Mouse (Mus musculus): ENCODE data around the gene Cldnd1. TPM values are rescaled to one million over a fixed set of nuclear protein-coding genes. Genes with fewer than 3 reads are reported as not detected.

The Cldnd1 gene
- polyA plus RNA-seq, 1 experiment, result 137 TPM

GRCm38 (mm10) chr16:58688534-58688933 lies 39.2 kb upstream of the Cldnd1 start:
- Histone ChIP-seq H3K27me3 (ENCODE audit: control insufficient read depth, insufficient read depth, low read length) (no peaks in the 10 kb centered on the region), H3K27ac (ENCODE audit: insufficient read depth, low read length) (no peak overlapping the region), H3K4me3 (replicated peaks; ENCODE audit: insufficient read depth, low read depth, low read length) (no peak overlapping the region), H3K4me1 (ENCODE audit: control insufficient read depth, insufficient read depth, low read length) (no peaks in the 10 kb centered on the region)
- WGBS, result 97% methylated on average over 1 of the region's 1 CpGs
- DNase-seq, result no peak
- no peak for TF ChIP-seq POLR2A (IDR thresholded peaks at IDR 0.05; ENCODE audit: borderline replicate concordance, insufficient read depth, low read length)
- TF ChIP-seq CTCF (IDR thresholded peaks at IDR 0.05; ENCODE audit: borderline replicate concordance, insufficient read depth, low read depth, low read length), result no peak

GRCm38 (mm10) chr16:58689555-58690169 lies 38.0 kb upstream of the Cldnd1 start:
- no peak for DNase-seq
- Histone ChIP-seq H3K27ac (ENCODE audit: insufficient read depth, low read length) (no peak overlapping the region), H3K4me1 (ENCODE audit: control insufficient read depth, insufficient read depth, low read length) (no peaks in the 10 kb centered on the region), H3K4me3 (replicated peaks; ENCODE audit: insufficient read depth, low read depth, low read length) (no peak overlapping the region), H3K27me3 (ENCODE audit: control insufficient read depth, insufficient read depth, low read length) (no peaks in the 10 kb centered on the region)
- WGBS, result 84% methylated on average over 5 of the region's 5 CpGs
- TF ChIP-seq CTCF (IDR thresholded peaks at IDR 0.05; ENCODE audit: borderline replicate concordance, insufficient read depth, low read depth, low read length) (no peak), POLR2A (IDR thresholded peaks at IDR 0.05; ENCODE audit: borderline replicate concordance, insufficient read depth, low read length) (no peak)

GRCm38 (mm10) chr16:58690322-58690732 lies 37.4 kb upstream of the Cldnd1 start:
- no peak for TF ChIP-seq CTCF (IDR thresholded peaks at IDR 0.05; ENCODE audit: borderline replicate concordance, insufficient read depth, low read depth, low read length)
- no peak for TF ChIP-seq POLR2A (IDR thresholded peaks at IDR 0.05; ENCODE audit: borderline replicate concordance, insufficient read depth, low read length)
- H3K27me3 ChIP-seq (ENCODE audit: control insufficient read depth, insufficient read depth, low read length), result no peaks in the 10 kb centered on the region
- no peaks in the 10 kb centered on the region for H3K4me1 ChIP-seq (ENCODE audit: control insufficient read depth, insufficient read depth, low read length)
- H3K27ac ChIP-seq (ENCODE audit: insufficient read depth, low read length), result no peak overlapping the region
- WGBS, result 52% methylated on average over 5 of the region's 5 CpGs
- H3K4me3 ChIP-seq (replicated peaks; ENCODE audit: insufficient read depth, low read depth, low read length), result no peak overlapping the region
- no peak for DNase-seq

- Histone ChIP-seq H3K27me3 (ENCODE audit: control insufficient read depth, insufficient read depth, low read length) (no peaks in the 10 kb centered on the region), H3K27ac (ENCODE audit: insufficient read depth, low read length) (no peak overlapping the region), H3K4me3 (replicated peaks; ENCODE audit: insufficient read depth, low read depth, low read length) (no peak overlapping the region), H3K4me1 (ENCODE audit: control insufficient read depth, insufficient read depth, low read length) (no peaks in the 10 kb centered on the region)
- 90% methylated on average over 5 of the region's 5 CpGs for WGBS
- TF ChIP-seq POLR2A (IDR thresholded peaks at IDR 0.05; ENCODE audit: borderline replicate concordance, insufficient read depth, low read length) (no peak), CTCF (IDR thresholded peaks at IDR 0.05; ENCODE audit: borderline replicate concordance, insufficient read depth, low read depth, low read length) (no peak)
- no peak for DNase-seq
Observed at GRCm38 (mm10) chr16:58694091-58694490, 33.6 kb upstream of the Cldnd1 start.

GRCm38 (mm10) chr16:58696796-58697195 lies 30.9 kb upstream of the Cldnd1 start:
- H3K27me3 ChIP-seq (ENCODE audit: control insufficient read depth, insufficient read depth, low read length), result no peaks in the 10 kb centered on the region
- H3K4me3 ChIP-seq (replicated peaks; ENCODE audit: insufficient read depth, low read depth, low read length), result no peak overlapping the region
- no peak for DNase-seq
- no peaks in the 10 kb centered on the region for H3K4me1 ChIP-seq (ENCODE audit: control insufficient read depth, insufficient read depth, low read length)
- H3K27ac ChIP-seq (ENCODE audit: insufficient read depth, low read length), result no peak overlapping the region
- TF ChIP-seq CTCF (IDR thresholded peaks at IDR 0.05; ENCODE audit: borderline replicate concordance, insufficient read depth, low read depth, low read length), result no peak
- TF ChIP-seq POLR2A (IDR thresholded peaks at IDR 0.05; ENCODE audit: borderline replicate concordance, insufficient read depth, low read length), result no peak
- 80% methylated on average over 3 of the region's 3 CpGs for WGBS

- Histone ChIP-seq H3K4me3 (replicated peaks; ENCODE audit: insufficient read depth, low read depth, low read length) (no peak overlapping the region), H3K27me3 (ENCODE audit: control insufficient read depth, insufficient read depth, low read length) (no peaks in the 10 kb centered on the region), H3K27ac (ENCODE audit: insufficient read depth, low read length) (no peak overlapping the region), H3K4me1 (ENCODE audit: control insufficient read depth, insufficient read depth, low read length) (no peaks in the 10 kb centered on the region)
- TF ChIP-seq POLR2A (IDR thresholded peaks at IDR 0.05; ENCODE audit: borderline replicate concordance, insufficient read depth, low read length) (no peak), CTCF (IDR thresholded peaks at IDR 0.05; ENCODE audit: borderline replicate concordance, insufficient read depth, low read depth, low read length) (no peak)
- WGBS, result 97% methylated on average over 1 of the region's 1 CpGs
- DNase-seq, result no peak
Observed at GRCm38 (mm10) chr16:58697261-58697660, 30.4 kb upstream of the Cldnd1 start.

GRCm38 (mm10) chr16:58700174-58700573 lies 27.5 kb upstream of the Cldnd1 start:
- TF ChIP-seq POLR2A (IDR thresholded peaks at IDR 0.05; ENCODE audit: borderline replicate concordance, insufficient read depth, low read length) (no peak), CTCF (IDR thresholded peaks at IDR 0.05; ENCODE audit: borderline replicate concordance, insufficient read depth, low read depth, low read length) (no peak)
- DNase-seq, result no peak

GRCm38 (mm10) chr16:58700816-58701424 lies 26.8 kb upstream of the Cldnd1 start:
- no peak overlapping the region for H3K27ac ChIP-seq (ENCODE audit: insufficient read depth, low read length)
- H3K4me1 ChIP-seq (ENCODE audit: control insufficient read depth, insufficient read depth, low read length), result no peaks in the 10 kb centered on the region
- no peak for DNase-seq
- TF ChIP-seq CTCF (IDR thresholded peaks at IDR 0.05; ENCODE audit: borderline replicate concordance, insufficient read depth, low read depth, low read length) (no peak), POLR2A (IDR thresholded peaks at IDR 0.05; ENCODE audit: borderline replicate concordance, insufficient read depth, low read length) (no peak)
- no peaks in the 10 kb centered on the region for H3K27me3 ChIP-seq (ENCODE audit: control insufficient read depth, insufficient read depth, low read length)
- 85% methylated on average over 12 of the region's 12 CpGs for WGBS
- no peak overlapping the region for H3K4me3 ChIP-seq (replicated peaks; ENCODE audit: insufficient read depth, low read depth, low read length)

More at GRCm38 (mm10) chr16:58700174-58700573, 27.5 kb upstream of the Cldnd1 start:
- H3K27me3 ChIP-seq (ENCODE audit: control insufficient read depth, insufficient read depth, low read length), result no peaks in the 10 kb centered on the region
- no peak overlapping the region for H3K27ac ChIP-seq (ENCODE audit: insufficient read depth, low read length)
- H3K4me1 ChIP-seq (ENCODE audit: control insufficient read depth, insufficient read depth, low read length), result no peaks in the 10 kb centered on the region
- no peak overlapping the region for H3K4me3 ChIP-seq (replicated peaks; ENCODE audit: insufficient read depth, low read depth, low read length)
- 84% methylated on average over 6 of the region's 6 CpGs for WGBS
